Mouse (Mus musculus) neural tube, embryonic 13.5 days (tissue): ENCODE results near the gene Lgi2. TPM values are rescaled to one million over a fixed set of nuclear protein-coding genes. Genes with fewer than 3 reads are reported as not detected.
A peak's percentile ranks its signal among the peaks of the same experiment; 100 is the strongest.

Experiments
- ATAC-seq: fragments of 200-750 bp; cut with Nextera tagmentation; 2 replicates; pipeline ENCODE4 v1.8.0; 2017; ENCODE audit warnings: low read depth, mild to moderate bottlenecking, moderate TSS enrichment, moderate library complexity
- H3K27ac ChIP-seq: fragments of 300-500 bp; sonication (generic); replicated peaks from 2 replicates; pipeline ENCODE4 v1.5.1; 2015; ENCODE audit warnings: moderate library complexity, mild to moderate bottlenecking, inconsistent platforms
- H3K27me3 ChIP-seq: fragments of 300-500 bp; sonication (generic); 2 replicates; pipeline ENCODE4 v1.6.1; 2015; ENCODE audit warnings: mild to moderate bottlenecking, inconsistent platforms
- H3K36me3 ChIP-seq: fragments of 300-500 bp; sonication (generic); 2 replicates; pipeline ENCODE4 v1.6.1; 2015; ENCODE audit warnings: mild to moderate bottlenecking, inconsistent platforms
- H3K4me1 ChIP-seq: fragments of 300-500 bp; sonication (generic); replicated peaks from 2 replicates; pipeline ENCODE4 v1.6.1; 2015; ENCODE audit warnings: inconsistent platforms
- H3K4me2 ChIP-seq: fragments of 300-500 bp; sonication (generic); 2 replicates; pipeline ENCODE4 v1.6.1; 2015; ENCODE audit warnings: inconsistent platforms, mild to moderate bottlenecking, moderate library complexity
- H3K4me3 ChIP-seq: fragments of 300-500 bp; sonication (generic); 2 replicates; pipeline ENCODE4 v1.5.1; 2015; ENCODE audit warnings: mild to moderate bottlenecking, inconsistent platforms
- H3K9ac ChIP-seq: fragments of 300-500 bp; sonication (generic); 2 replicates; pipeline ENCODE4 v1.6.1; 2015; ENCODE audit warnings: moderate library complexity, mild to moderate bottlenecking, inconsistent platforms
- H3K9me3 ChIP-seq: fragments of 300-500 bp; sonication (generic); 2 replicates; pipeline ENCODE4 v1.6.1; 2016; ENCODE audit warnings: inconsistent platforms
- WGBS: fragments of 180-500 bp; shearing (Covaris S2); methylation state at CpG from one replicate; pipeline ENCODE4 v1.1.7; 2015; 5-methylcytosine and 5-hydroxymethylcytosine counted together
- polyA plus RNA-seq: library from polyadenylated mRNA; unstranded; fragments of >200 nt; fragmentation: Nextera tagmentation; extraction: Ambion mirVana; gene quantifications from 2 replicates; pipeline ENCODE4 v1.2.1, GENCODE M21; 2015

Lgi2 gene
- 3.1 and 3.4 TPM in 2 replicates for polyA plus RNA-seq

DNA sequence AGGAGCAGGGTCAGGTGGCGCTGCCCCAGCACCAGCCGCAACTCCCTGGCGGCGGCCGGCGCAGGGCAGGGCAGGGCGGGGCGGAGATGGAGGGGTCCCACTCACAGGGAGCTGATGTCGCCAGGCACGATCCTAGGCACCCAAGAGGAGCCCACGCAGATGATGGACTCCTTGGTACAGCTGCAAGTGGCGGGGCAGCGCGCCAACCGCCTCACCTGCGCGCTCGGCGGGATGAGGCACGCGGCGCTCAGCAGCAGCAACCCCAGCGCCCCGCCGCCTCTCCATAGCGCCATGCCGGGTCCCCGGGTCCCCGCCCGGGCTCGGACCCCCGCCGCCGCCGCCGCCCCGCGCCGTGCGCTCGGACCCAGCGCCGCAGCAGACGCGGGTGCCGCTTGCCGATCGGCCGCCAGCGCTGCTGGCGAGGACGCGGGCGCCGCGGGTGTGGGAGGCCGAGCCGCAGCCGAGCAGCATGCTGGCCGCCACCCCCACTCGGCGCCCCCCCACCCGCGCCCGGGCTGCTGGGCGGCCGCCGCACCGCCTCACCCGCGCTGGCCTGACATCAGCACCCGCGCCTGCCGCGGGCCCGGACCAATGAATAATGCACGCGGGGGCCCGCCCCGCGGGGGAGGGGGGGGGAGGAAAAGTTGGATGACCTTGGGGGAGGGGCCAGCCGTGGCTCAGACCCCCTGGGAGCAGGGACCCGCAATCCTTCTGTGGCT is at the start of gene Lgi2:
TSS of gene Lgi2 (minus strand) at position 650 of the 719 bp plus-strand sequence.
- Histone ChIP-seq H3K9ac (peak within 1 kb of the TSS; percentile 81), H3K27ac (no peak within 1 kb of the TSS), H3K4me3 (peak within 1 kb of the TSS; percentile 63), H3K27me3 (peaks cover 18% of the 10 kb centered on the region), H3K9me3 (no peaks in the 10 kb centered on the region), H3K4me2 (peak within 1 kb of the TSS; percentile 97), H3K4me1 (peaks cover 20% of the 10 kb centered on the region), H3K36me3 (no peaks in the 10 kb centered on the region)
- ATAC-seq = peak; percentile 89
- under 1% methylated on average over 52 of the region's 83 CpGs for WGBS

DNA sequence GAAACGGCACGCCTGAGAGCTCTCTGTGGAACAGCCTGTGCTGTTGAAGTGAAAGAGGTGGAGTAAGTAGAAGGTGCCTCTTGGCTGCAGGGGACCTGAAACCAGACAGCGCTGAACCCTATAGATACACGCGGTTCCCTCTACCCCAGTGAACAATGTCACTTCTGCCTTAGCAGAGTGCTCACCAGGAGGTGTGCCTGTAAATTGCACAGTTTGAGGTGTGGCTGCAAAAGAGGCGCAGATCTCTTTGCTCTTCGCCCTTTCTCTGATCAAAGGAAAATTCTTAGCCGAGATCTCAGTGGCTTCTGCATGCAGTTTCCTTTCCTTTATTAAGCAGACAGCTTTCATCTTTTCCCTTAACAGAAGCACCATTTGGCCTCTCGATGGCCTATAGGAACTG is 49.2 kb upstream of the Lgi2 start:
- no peak for ATAC-seq
- Histone ChIP-seq H3K36me3 (no peaks in the 10 kb centered on the region), H3K9ac (no peak overlapping the region), H3K4me2 (no peak overlapping the region), H3K4me3 (no peak overlapping the region), H3K27me3 (peaks cover 5% of the 10 kb centered on the region; the same call in 1 of the 2 replicates), H3K4me1 (peaks cover 38% of the 10 kb centered on the region), H3K9me3 (no peaks in the 10 kb centered on the region), H3K27ac (no peak overlapping the region)
- WGBS = 59% methylated on average over 9 of the region's 9 CpGs

DNA sequence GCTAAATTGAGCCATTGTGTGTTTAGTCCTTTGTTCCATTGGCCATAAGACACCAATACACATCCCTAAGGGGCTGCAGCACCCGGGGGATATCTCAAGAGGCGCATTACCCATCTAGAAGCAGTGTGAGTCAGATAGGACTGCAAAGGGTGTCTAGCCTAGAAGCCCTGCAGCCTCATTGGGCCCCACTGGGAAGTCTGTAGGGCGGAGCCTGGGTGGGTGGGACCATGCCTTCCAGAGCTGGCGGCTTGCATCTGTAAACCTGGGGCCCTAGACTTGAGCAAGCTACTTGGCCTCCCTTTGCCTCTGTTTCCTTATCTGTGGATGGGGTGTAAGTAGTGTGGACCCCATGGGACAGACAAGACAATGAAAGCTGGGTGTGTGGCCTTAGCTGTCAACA is 48.4 kb upstream of the Lgi2 start:
- no peak overlapping the region for H3K27ac ChIP-seq
- no peak for ATAC-seq
- 67% methylated on average over 4 of the region's 4 CpGs for WGBS
- H3K9me3 ChIP-seq = no peaks in the 10 kb centered on the region
- no peak overlapping the region for H3K4me2 ChIP-seq
- no peaks in the 10 kb centered on the region for H3K36me3 ChIP-seq
- H3K4me1 ChIP-seq = peaks cover 40% of the 10 kb centered on the region
- no peak overlapping the region for H3K4me3 ChIP-seq
- H3K27me3 ChIP-seq = peaks cover 5% of the 10 kb centered on the region; the same call in 1 of the 2 replicates
- H3K9ac ChIP-seq = no peak overlapping the region

DNA sequence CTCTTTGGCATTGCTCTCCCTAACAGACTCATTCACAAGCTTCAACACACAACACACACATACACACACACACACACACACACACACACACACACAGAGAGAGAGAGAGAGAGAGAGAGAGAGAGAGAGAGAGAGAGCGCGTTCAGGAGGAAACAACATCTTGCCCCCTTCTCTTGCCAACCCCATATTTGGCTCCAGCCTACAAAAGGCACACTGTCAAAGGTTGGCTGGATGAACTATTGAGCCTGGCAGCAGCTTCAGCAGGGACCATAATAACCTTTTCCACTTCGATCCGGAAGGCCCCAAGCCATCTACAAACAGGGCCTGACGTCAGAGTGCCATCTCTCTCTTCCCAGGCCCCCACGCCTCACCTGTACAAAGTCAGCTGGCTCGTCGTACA is 46.5 kb upstream of the Lgi2 start:
- no peak overlapping the region for H3K4me2 ChIP-seq
- 90% methylated on average over 8 of the region's 8 CpGs for WGBS

DNA sequence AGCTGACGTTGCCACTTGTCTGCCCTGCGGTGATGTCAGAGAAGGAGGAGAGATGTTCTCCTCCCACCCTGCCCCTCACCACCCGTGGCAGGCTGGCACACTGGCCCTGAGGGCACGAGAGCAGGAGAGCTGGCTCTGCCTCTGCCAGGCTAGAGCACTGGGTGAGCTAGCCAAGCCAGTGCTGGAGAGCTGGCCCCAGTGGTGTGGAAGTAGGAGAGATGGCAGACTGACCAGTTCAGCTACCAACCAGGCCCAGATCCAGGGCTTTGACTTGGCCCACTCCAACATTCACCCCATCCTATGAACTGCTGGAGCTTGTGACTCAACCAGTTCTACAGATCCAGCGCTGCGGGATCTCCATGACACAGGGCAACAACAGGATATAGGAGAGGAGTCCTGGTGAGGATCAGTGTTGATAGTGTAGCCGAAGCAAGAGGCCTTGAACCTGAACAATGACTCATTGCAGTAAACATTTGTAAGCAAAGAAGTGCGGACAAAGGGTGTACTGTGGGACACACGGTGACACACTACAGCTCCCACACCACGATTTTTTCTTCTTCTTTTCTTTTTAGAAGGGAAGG is 45.1 kb upstream of the Lgi2 start:
- Histone ChIP-seq H3K4me1 (peaks cover 11% of the 10 kb centered on the region), H3K27ac (no peak overlapping the region), H3K9me3 (peaks cover 11% of the 10 kb centered on the region), H3K27me3 (no peaks in the 10 kb centered on the region), H3K9ac (no peak overlapping the region), H3K4me3 (no peak overlapping the region), H3K4me2 (no peak overlapping the region), H3K36me3 (no peaks in the 10 kb centered on the region)
- WGBS = 74% methylated on average over 10 of the region's 10 CpGs
- ATAC-seq = no peak

More for the DNA sequence above, 46.5 kb upstream of the Lgi2 start:
- ATAC-seq = no peak
- no peak overlapping the region for H3K27ac ChIP-seq
- H3K9me3 ChIP-seq = peaks cover 6% of the 10 kb centered on the region
- H3K27me3 ChIP-seq = peaks cover 2% of the 10 kb centered on the region; the same call in 1 of the 2 replicates
- no peak overlapping the region for H3K9ac ChIP-seq
- H3K4me1 ChIP-seq = peaks cover 25% of the 10 kb centered on the region
- no peak overlapping the region for H3K4me3 ChIP-seq
- H3K36me3 ChIP-seq = no peaks in the 10 kb centered on the region

DNA sequence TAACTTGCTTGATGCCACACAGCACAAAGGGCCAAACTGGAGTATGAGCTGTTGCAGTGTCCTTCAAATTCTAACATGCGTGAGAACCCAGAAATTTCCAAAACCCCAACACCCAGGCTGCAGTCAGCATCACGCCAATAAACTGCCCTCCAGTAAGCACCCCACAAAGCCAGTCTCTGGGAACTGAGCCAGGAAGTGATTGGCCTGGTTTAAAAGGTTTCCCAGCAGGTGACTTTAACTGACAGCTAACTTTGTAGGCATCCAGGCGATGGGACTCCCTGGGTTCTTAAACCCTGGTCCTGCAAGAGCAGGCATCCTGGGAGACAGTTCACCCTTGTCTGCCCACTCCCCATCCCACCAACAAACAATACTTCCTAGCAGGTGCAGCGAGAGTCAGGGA is 44.0 kb upstream of the Lgi2 start:
- H3K4me2 ChIP-seq = no peak overlapping the region
- no peaks in the 10 kb centered on the region for H3K36me3 ChIP-seq
- H3K4me1 ChIP-seq = peaks cover 3% of the 10 kb centered on the region; the same call in 1 of the 2 replicates
- H3K27ac ChIP-seq = no peak overlapping the region
- 52% methylated on average over 4 of the region's 4 CpGs for WGBS
- H3K4me3 ChIP-seq = no peak overlapping the region
- no peak overlapping the region for H3K9ac ChIP-seq
- ATAC-seq = no peak
- peaks cover 11% of the 10 kb centered on the region for H3K9me3 ChIP-seq
- no peaks in the 10 kb centered on the region for H3K27me3 ChIP-seq

DNA sequence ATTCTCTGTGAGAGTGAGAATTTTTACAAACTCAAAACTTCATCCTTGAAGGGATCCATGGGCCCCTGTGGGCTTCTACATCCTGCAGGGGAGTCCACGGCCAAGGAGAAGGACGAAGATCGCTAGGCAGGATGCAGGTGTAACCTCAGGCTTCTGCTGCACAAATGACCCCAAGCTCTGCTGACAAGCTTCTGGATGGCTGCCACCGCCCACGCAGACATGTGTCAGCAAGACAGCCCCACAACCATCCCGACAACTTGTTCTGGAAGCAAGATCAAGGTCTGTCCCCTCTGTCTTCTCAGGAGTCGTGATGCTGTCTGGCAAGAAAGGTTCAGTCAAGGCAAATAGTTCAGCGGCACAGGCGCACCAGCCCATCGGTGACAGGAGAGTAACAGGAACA is 43.4 kb upstream of the Lgi2 start:
- Histone ChIP-seq H3K4me3 (no peak overlapping the region), H3K4me2 (no peak overlapping the region), H3K27me3 (no peaks in the 10 kb centered on the region), H3K36me3 (no peaks in the 10 kb centered on the region), H3K9me3 (peaks cover 11% of the 10 kb centered on the region), H3K9ac (no peak overlapping the region), H3K4me1 (0 out of 2 replicates have a peak, but pooled peaks cover 3% of the 10 kb centered on the region), H3K27ac (no peak overlapping the region)
- WGBS = 85% methylated on average over 10 of the region's 10 CpGs
- no peak for ATAC-seq

DNA sequence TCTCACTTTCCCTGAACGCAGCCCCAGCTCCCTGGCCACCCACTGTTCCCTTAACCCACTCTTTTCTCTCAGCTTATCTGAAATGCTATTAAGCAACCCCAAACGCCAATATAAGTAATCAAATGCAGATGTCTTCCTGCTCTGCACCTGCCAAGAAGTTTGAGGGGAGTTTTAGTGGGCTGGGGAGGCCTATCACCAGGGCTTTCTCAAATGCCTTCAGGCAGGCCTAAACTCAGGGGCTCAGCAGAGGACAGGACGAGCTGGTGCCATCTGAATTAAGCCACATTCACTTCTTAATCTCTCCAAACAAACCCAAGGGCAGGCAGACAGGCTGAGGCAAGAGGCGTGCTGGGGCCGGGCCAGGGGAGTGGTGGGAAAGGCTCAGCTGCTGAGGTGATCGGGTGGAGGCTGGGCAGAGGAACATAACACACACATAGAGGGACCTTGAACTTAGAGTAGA is 38.4 kb upstream of the Lgi2 start:
- Histone ChIP-seq H3K4me2 (no peak overlapping the region), H3K27ac (no peak overlapping the region), H3K36me3 (no peaks in the 10 kb centered on the region), H3K9me3 (peaks cover 11% of the 10 kb centered on the region), H3K4me3 (no peak overlapping the region), H3K9ac (no peak overlapping the region), H3K4me1 (no peaks in the 10 kb centered on the region), H3K27me3 (no peaks in the 10 kb centered on the region)
- 56% methylated on average over 6 of the region's 6 CpGs for WGBS
- ATAC-seq = no peak

DNA sequence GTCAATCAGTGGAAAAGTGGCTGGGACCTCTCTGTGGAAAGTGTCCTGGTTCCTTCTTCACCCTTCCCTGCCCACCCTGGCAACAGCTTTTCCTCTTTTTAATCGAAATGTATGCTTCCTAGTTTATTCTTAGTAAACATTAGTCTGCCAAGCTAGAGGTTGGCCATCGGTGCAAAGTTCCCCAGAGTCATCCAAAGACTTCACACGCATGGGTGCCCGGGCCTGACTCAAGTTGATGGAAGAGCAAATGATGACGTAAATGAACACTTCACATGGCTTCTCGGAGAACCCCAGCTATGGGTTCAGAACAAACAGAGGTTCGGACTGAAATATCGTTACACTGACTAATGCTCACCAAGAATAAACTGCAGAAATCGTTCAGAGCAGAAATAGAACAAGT is 24.4 kb upstream of the Lgi2 start:
- 88% methylated on average over 9 of the region's 9 CpGs for WGBS
- Histone ChIP-seq H3K9ac (no peak overlapping the region), H3K36me3 (no peaks in the 10 kb centered on the region), H3K4me3 (no peak overlapping the region), H3K4me2 (no peak overlapping the region), H3K27ac (no peak overlapping the region), H3K9me3 (no peaks in the 10 kb centered on the region), H3K4me1 (no peaks in the 10 kb centered on the region), H3K27me3 (no peaks in the 10 kb centered on the region)
- ATAC-seq = no peak

DNA sequence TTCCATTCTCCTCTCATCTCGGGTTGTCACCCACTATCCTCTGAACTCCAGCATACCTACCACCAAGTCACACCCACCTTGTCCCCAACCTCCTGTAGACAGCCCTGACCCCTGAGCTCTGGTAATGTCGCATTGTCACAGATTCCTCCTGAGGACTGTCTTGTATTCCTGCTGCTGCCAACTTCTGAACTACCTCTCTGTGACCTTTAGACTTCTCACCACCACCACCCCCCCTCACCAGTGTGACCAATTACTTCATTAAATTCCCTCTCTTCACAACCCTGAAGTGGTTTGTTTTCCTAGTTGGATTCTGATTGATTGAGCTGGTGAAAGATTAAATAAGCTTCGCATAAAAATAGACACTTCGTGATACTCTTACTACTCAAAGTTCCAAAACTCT is 22.4 kb upstream of the Lgi2 start:
- ATAC-seq = no peak
- Histone ChIP-seq H3K4me3 (no peak overlapping the region), H3K36me3 (no peaks in the 10 kb centered on the region), H3K27ac (no peak overlapping the region), H3K9ac (no peak overlapping the region), H3K9me3 (no peaks in the 10 kb centered on the region), H3K27me3 (no peaks in the 10 kb centered on the region), H3K4me1 (no peaks in the 10 kb centered on the region), H3K4me2 (no peak overlapping the region)
- WGBS = 82% methylated on average over 4 of the region's 4 CpGs

DNA sequence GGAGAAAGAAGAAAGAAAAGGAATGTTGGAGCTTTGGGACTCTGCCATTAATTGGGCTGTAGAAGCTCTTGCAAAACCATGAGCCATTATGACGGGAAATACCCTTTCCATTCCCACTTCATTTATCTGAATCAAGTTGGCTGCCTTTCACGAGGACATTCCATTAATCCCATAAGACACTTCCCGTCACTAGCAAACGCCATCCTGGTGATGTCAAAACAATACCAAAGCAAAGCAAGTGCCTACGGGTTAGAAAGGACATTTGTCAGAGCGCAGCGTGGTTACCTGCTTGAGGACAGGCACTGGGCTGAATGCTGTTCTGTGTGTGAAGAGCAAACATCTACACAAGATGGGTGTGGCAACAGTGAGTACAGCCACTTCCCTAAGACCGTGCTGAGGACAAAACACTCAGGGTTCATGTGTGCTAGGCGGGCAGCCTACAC is 21.1 kb upstream of the Lgi2 start:
- Histone ChIP-seq H3K27me3 (no peaks in the 10 kb centered on the region), H3K9ac (no peak overlapping the region), H3K9me3 (no peaks in the 10 kb centered on the region), H3K36me3 (no peaks in the 10 kb centered on the region), H3K4me3 (no peak overlapping the region), H3K27ac (no peak overlapping the region), H3K4me1 (no peaks in the 10 kb centered on the region), H3K4me2 (no peak overlapping the region)
- ATAC-seq = no peak
- WGBS = 81% methylated on average over 9 of the region's 9 CpGs

DNA sequence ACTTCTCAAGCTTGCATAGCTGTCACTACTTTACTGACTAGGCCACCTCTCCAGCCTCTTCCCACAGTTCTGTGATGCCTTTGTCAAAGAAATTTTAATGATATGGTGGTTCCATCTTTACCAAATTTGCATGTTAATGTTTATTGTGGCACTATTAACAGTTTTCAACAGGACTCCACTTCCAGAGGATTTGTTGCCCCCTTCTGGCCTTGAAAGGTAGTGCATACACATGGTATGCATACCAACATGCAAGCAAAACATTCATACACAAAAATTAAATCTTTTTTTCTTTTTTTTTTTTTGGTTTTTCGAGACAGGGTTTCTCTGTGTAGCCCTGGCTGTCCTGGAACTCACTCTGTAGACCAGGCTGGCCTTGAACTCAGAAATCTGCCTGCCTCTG is 6.3 kb upstream of the Lgi2 start:
- Histone ChIP-seq H3K4me3 (no peak overlapping the region), H3K9me3 (peaks cover 17% of the 10 kb centered on the region), H3K4me2 (no peak overlapping the region), H3K27me3 (no peaks in the 10 kb centered on the region), H3K9ac (no peak overlapping the region), H3K27ac (no peak overlapping the region), H3K4me1 (no peaks in the 10 kb centered on the region), H3K36me3 (no peaks in the 10 kb centered on the region)
- ATAC-seq = no peak
- 33% methylated on average over 1 of the region's 1 CpGs for WGBS
